Mouse (Mus musculus) bone marrow, adult 2 months (tissue): ENCODE results near the gene Rab6b.

Source experiments
- CTCF ChIP-seq: fragments of 200-500 bp; IDR thresholded peaks from 2 replicates; pipeline ENCODE4 v1.5.1; 2011; ENCODE audit warnings: low read length, control low read depth; ENCODE audit not compliant: control insufficient read depth, insufficient read depth
- POLR2A ChIP-seq: fragments of 200-500 bp; IDR thresholded peaks from 2 replicates; pipeline ENCODE4 v1.6.1; 2011; ENCODE audit warnings: low read depth, mild to moderate bottlenecking, control low read depth, low read length, borderline replicate concordance; ENCODE audit not compliant: control insufficient read depth

DNA sequence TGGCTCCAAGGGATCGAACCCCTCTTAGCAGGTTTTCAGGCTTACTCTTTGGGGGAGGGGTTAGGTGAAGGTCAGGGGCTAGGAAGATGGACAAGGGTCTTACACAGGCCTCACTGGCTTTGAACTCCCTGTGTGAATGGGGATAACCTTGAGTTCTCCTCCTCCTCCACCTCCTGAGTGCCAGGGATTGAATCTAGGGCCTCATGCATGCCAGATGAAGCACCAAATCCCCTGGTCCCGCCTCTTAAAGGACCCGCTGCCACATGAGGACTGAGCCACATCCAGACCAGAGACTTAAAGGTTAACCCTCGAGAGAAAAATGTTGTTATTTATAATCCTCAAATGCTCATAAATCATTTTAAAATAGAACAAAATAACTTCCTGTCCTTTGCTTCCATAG lies 5.4 kb downstream of the Rab6b start:
- no peak for TF ChIP-seq CTCF
- no peak for TF ChIP-seq POLR2A
